ENCODE assay signal across 21 mouse cellular contexts in genomic region chr11:116937141-116937540, GRCm38 (mm10). TPM values are rescaled to one million over a fixed set of nuclear protein-coding genes. Genes with fewer than 3 reads are reported as not detected.
DNase-seq lines count a peak whose midpoint lies in the region; ATAC-seq and TF ChIP-seq lines count a peak whose summit lies in the region.
"Had no signal": no experiment of that assay in that cellular context is flagged by ENCODE, and none has a peak within 500 bp of the region (broad histone marks: within the 10 kb centered on the region; RNA-seq: fewer than 3 reads in every experiment).

No protein-coding gene starts in this region.

- peaks cover 54% of the 10 kb centered on the region for H3K4me1 ChIP-seq in heart, embryonic 13.5 days
- H3K4me1 ChIP-seq in lung, embryonic 14.5 days (ENCODE audit: insufficient read depth), result peaks cover 4% of the 10 kb centered on the region; the same call in 1 of the 2 replicates
- H3K4me1 ChIP-seq in stomach, embryonic 14.5 days (ENCODE audit: control insufficient read depth, insufficient read depth, low read length), result 0 out of 2 replicates have a peak, but pooled peaks cover 19% of the 10 kb centered on the region
- H3K4me1 ChIP-seq in liver, embryonic 12.5 days, result no peaks in the 10 kb centered on the region

- H3K4me2 ChIP-seq in heart, embryonic 13.5 days, result peak overlapping the region; percentile 7; the same call in 1 of the 2 replicates
- H3K4me2 ChIP-seq in lung, embryonic 14.5 days, result no peak overlapping the region
- H3K4me2 ChIP-seq in stomach, embryonic 14.5 days (replicated peaks; ENCODE audit: low read depth, low read length), result no peak overlapping the region
- no peak overlapping the region for H3K4me2 ChIP-seq in liver, embryonic 12.5 days
- H3K4me2 ChIP-seq: embryonic facial prominence, embryonic 12.5 days; forebrain, embryonic 15.5 days; hindbrain, embryonic 15.5 days had no signal

- DNase-seq in heart, adult 8-10 months (ENCODE audit: low spot score), result no peak
- DNase-seq in lung, embryonic 14.5 days, result peak; percentile 31
- DNase-seq in lung, postnatal 25 days (ENCODE audit: low spot score), result no peak
- peak; percentile 64 for DNase-seq in ZHBTc4 (ENCODE audit: low read depth, low spot score)
- no peak for DNase-seq in Muller cell, postnatal 12 days (ENCODE audit: inconsistent ontology term)
- DNase-seq: adrenal gland, adult 2 months; adrenal gland, postnatal 25 days; cerebellum, adult 2 months; cerebellum, postnatal 10 days; embryo, embryonic 11 days; gastrocnemius, postnatal 36 days; heart, adult 18-20 months; heart, postnatal 10 days had no signal

- TF ChIP-seq CTCF in lung, embryonic 14.5 days (IDR thresholded peaks at IDR 0.05; ENCODE audit: low read depth), result no peak

- no peak overlapping the region for H3K27ac ChIP-seq in heart, embryonic 13.5 days (replicated peaks)
- no peak overlapping the region for H3K27ac ChIP-seq in lung, embryonic 14.5 days (ENCODE audit: low read depth)
- peak overlapping the region; percentile 10; the same call in 1 of the 2 replicates for H3K27ac ChIP-seq in stomach, embryonic 14.5 days (ENCODE audit: low read length)
- H3K27ac ChIP-seq in liver, embryonic 12.5 days, result no peak overlapping the region
- H3K27ac ChIP-seq: embryonic facial prominence, embryonic 12.5 days; forebrain, embryonic 15.5 days had no signal

- no peak overlapping the region for H3K9ac ChIP-seq in heart, embryonic 13.5 days
- no peak overlapping the region for H3K9ac ChIP-seq in lung, embryonic 14.5 days
- H3K9ac ChIP-seq in stomach, embryonic 14.5 days (replicated peaks; ENCODE audit: low read depth, low read length), result no peak overlapping the region
- no peak overlapping the region for H3K9ac ChIP-seq in liver, embryonic 12.5 days
- H3K9ac ChIP-seq: embryonic facial prominence, embryonic 12.5 days; forebrain, embryonic 15.5 days; hindbrain, embryonic 15.5 days had no signal

- WGBS in heart, embryonic 13.5 days, result 34% methylated on average over 10 of the region's 10 CpGs
- 35% methylated on average over 10 of the region's 10 CpGs for WGBS in lung, embryonic 14.5 days
- WGBS in stomach, embryonic 14.5 days, result 32% methylated on average over 10 of the region's 10 CpGs
- WGBS in liver, embryonic 12.5 days (ENCODE audit: insufficient replicate concordance), result 23% methylated on average over 10 of the region's 10 CpGs

- H3K36me3 ChIP-seq in heart, embryonic 13.5 days, result no peaks in the 10 kb centered on the region
- H3K36me3 ChIP-seq in lung, embryonic 14.5 days (ENCODE audit: insufficient read depth), result no peaks in the 10 kb centered on the region
- no peaks in the 10 kb centered on the region for H3K36me3 ChIP-seq in stomach, embryonic 14.5 days (ENCODE audit: control insufficient read depth, insufficient read depth, low read length)
- no peaks in the 10 kb centered on the region for H3K36me3 ChIP-seq in liver, embryonic 12.5 days
- H3K36me3 ChIP-seq: embryonic facial prominence, embryonic 12.5 days had no signal

- H3K4me3 ChIP-seq in heart, embryonic 13.5 days, result no peak overlapping the region
- H3K4me3 ChIP-seq in lung, embryonic 14.5 days (ENCODE audit: low read depth, low read length), result no peak overlapping the region
- no peak overlapping the region for H3K4me3 ChIP-seq in stomach, embryonic 14.5 days (ENCODE audit: low read depth, low read length)
- no peak overlapping the region for H3K4me3 ChIP-seq in liver, embryonic 12.5 days
- H3K4me3 ChIP-seq: embryonic facial prominence, embryonic 12.5 days; forebrain, embryonic 15.5 days; hindbrain, embryonic 15.5 days had no signal

- ATAC-seq in heart, embryonic 13.5 days (ENCODE audit: extremely low read depth, insufficient number of reproducible peaks, low FRiP score, low TSS enrichment), result no peak
- no peak for ATAC-seq in lung, embryonic 14.5 days (ENCODE audit: insufficient read depth)
- no peak for ATAC-seq in stomach, embryonic 14.5 days (ENCODE audit: insufficient number of reproducible peaks, insufficient read depth, low FRiP score, low read depth)
- ATAC-seq in liver, embryonic 12.5 days, result no peak
- ATAC-seq: forebrain, embryonic 15.5 days had no signal

- H3K9me3 ChIP-seq in heart, embryonic 13.5 days, result no peaks in the 10 kb centered on the region
- H3K9me3 ChIP-seq in lung, embryonic 14.5 days (ENCODE audit: low read depth, low read length), result no peaks in the 10 kb centered on the region
- no peaks in the 10 kb centered on the region for H3K9me3 ChIP-seq in stomach, embryonic 14.5 days (ENCODE audit: control insufficient read depth, low read depth, low read length)
- H3K9me3 ChIP-seq in liver, embryonic 12.5 days (replicated peaks), result no peaks in the 10 kb centered on the region
- H3K9me3 ChIP-seq: embryonic facial prominence, embryonic 12.5 days; forebrain, embryonic 15.5 days; hindbrain, embryonic 15.5 days had no signal

- H3K27me3 ChIP-seq in heart, embryonic 13.5 days (replicated peaks), result peaks cover 5% of the 10 kb centered on the region; the same call in 1 of the 2 replicates
- no peaks in the 10 kb centered on the region for H3K27me3 ChIP-seq in lung, embryonic 14.5 days (ENCODE audit: insufficient read depth, low read length)
- no peaks in the 10 kb centered on the region for H3K27me3 ChIP-seq in stomach, embryonic 14.5 days (ENCODE audit: control insufficient read depth, insufficient read depth, low read length)
- H3K27me3 ChIP-seq in liver, embryonic 12.5 days (replicated peaks), result peaks cover 72% of the 10 kb centered on the region
- H3K27me3 ChIP-seq: embryonic facial prominence, embryonic 12.5 days; forebrain, embryonic 15.5 days; hindbrain, embryonic 15.5 days had no signal

RNA-seq across cellular contexts. Expression of gene Mgat5b, which starts 18.5 kb away (rescaled TPM):
- 0.61 and 0.67 TPM in 2 replicates for polyA plus RNA-seq in heart, embryonic 13.5 days (2015; fragmentation: Nextera tagmentation; extraction: Ambion mirVana)
- under 1 TPM in 3 of 4 experiments, not detected in 1; 0.14 to 0.78 (median 0.19) TPM for total RNA-seq in heart, adult 8-10 months (2022)
- 0.22 and 0.59 TPM in 2 replicates for polyA plus RNA-seq in lung, embryonic 14.5 days (2014; fragmentation: Nextera tagmentation; extraction: Ambion mirVana)
- 1.2 and 1.3 TPM in 2 replicates for polyA plus RNA-seq in stomach, embryonic 14.5 days (2014; fragmentation: Nextera tagmentation; extraction: Ambion mirVana)
- polyA plus RNA-seq in liver, embryonic 12.5 days (2016; fragmentation: Nextera tagmentation; extraction: Ambion mirVana), result not detected in 2 replicates
- total RNA-seq: gastrocnemius, adult 8-10 months; gastrocnemius, postnatal 36 days; hematopoietic stem cell, adult 5-6 weeks had no signal

Comparison
In these comparisons a context has a peak if more than half of its experiments do, and no peak if none do; other contexts are left out.
1. DNase-seq: peak in lung, embryonic 14.5 days (single experiment) and ZHBTc4 (single experiment); none in heart, adult 8-10 months (single experiment), lung, postnatal 25 days (single experiment) and Muller cell, postnatal 12 days (single experiment).